Mouse (Mus musculus): ENCODE measurements at regions not wholly inside any gene's neighbourhood (a gene's known extent, or its start where the extent isn't known, plus 50 kb on each side); places are given as distances from the start of the nearest gene placed in this dataset.

DNA sequence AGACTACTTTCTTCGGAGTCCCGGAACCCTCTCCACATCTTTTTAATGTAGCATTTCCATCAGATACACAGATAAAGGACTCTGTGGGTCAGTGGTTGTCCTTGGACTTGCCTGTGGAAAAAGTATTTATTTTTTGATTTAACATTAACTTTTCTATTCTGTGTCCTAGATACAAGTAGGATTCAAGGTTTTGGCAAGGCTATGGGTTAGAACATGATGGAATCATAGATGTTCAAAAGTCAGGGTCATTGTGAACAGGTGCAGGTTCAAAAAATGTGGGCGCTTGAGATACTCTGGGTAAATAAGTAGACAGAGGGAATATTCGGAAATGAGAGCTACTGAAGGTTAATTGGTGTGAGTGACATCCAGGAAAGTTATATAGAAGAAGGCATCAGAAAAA lies 347.7 kb downstream of the Cypt12 start:
- ATAC-seq = no peak
- Histone ChIP-seq H3K4me1 (replicated peaks; ENCODE audit: control insufficient read depth, insufficient read depth, low read length) (no peaks in the 10 kb centered on the region), H3K4me2 (ENCODE audit: low read length) (no peak overlapping the region), H3K27ac (ENCODE audit: low read length) (no peak overlapping the region), H3K36me3 (ENCODE audit: control insufficient read depth, insufficient read depth) (no peaks in the 10 kb centered on the region), H3K4me3 (replicated peaks; ENCODE audit: low read length) (no peak overlapping the region), H3K9ac (replicated peaks; ENCODE audit: low read depth, low read length) (no peak overlapping the region), H3K27me3 (replicated peaks; ENCODE audit: control insufficient read depth, insufficient read depth, low read length) (no peaks in the 10 kb centered on the region), H3K9me3 (ENCODE audit: control insufficient read depth, low read length) (no peaks in the 10 kb centered on the region)
- WGBS = 93% methylated on average over 4 of the region's 4 CpGs

DNA sequence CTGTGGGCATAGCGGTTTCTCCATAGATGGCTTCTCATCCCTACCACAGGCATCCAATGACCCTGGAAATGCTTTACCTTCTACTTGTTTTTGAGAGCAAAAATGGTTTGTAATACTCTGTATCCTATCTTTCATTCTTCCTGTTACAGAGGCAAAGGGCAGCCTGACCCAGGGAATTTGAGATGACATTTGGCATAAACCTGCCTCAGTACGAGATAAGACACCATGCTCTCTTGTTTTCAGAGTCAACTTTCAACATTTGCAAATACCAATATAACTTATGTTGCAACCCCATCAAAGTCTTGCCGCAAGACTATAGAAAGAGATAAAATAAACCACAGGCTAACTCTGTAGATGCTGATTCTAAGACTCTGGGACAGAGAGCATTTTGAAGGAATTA lies 350.5 kb downstream of the Cypt12 start:
- Histone ChIP-seq H3K4me1 (replicated peaks; ENCODE audit: control insufficient read depth, insufficient read depth, low read length) (no peaks in the 10 kb centered on the region), H3K9ac (replicated peaks; ENCODE audit: low read depth, low read length) (no peak overlapping the region), H3K27ac (ENCODE audit: low read length) (no peak overlapping the region), H3K27me3 (replicated peaks; ENCODE audit: control insufficient read depth, insufficient read depth, low read length) (no peaks in the 10 kb centered on the region), H3K4me3 (replicated peaks; ENCODE audit: low read length) (no peak overlapping the region), H3K4me2 (ENCODE audit: low read length) (no peak overlapping the region), H3K9me3 (ENCODE audit: control insufficient read depth, low read length) (no peaks in the 10 kb centered on the region), H3K36me3 (ENCODE audit: control insufficient read depth, insufficient read depth) (no peaks in the 10 kb centered on the region)
- WGBS = 94% methylated on average over 3 of the region's 3 CpGs
- ATAC-seq = no peak

DNA sequence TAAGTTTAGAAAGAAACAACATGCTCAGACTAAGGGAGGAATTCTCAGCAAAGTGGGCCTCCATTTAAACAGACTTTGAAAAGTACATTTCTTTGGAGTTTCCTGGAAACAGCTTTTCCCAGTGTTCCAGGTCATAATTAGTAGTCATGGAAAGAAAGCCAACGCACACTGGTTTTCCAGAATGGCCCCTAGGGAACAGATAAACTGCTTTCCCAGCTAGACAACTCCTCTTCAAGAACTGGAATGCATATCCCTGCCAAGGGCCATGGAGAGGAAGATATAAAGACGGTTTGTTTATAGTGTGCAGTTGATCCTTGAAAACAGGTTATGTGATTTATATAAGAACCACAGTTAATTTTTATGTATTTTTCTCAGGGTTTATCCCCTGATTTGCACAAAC lies 351.3 kb downstream of the Cypt12 start:
- WGBS = 58% methylated on average over 2 of the region's 2 CpGs
- no peaks in the 10 kb centered on the region for H3K27me3 ChIP-seq (replicated peaks; ENCODE audit: control insufficient read depth, insufficient read depth, low read length)
- no peak overlapping the region for H3K27ac ChIP-seq (ENCODE audit: low read length)
- H3K36me3 ChIP-seq (ENCODE audit: control insufficient read depth, insufficient read depth) = no peaks in the 10 kb centered on the region
- no peaks in the 10 kb centered on the region for H3K9me3 ChIP-seq (ENCODE audit: control insufficient read depth, low read length)
- H3K4me3 ChIP-seq (replicated peaks; ENCODE audit: low read length) = no peak overlapping the region
- no peak overlapping the region for H3K4me2 ChIP-seq (ENCODE audit: low read length)
- H3K9ac ChIP-seq (replicated peaks; ENCODE audit: low read depth, low read length) = no peak overlapping the region
- H3K4me1 ChIP-seq (replicated peaks; ENCODE audit: control insufficient read depth, insufficient read depth, low read length) = no peaks in the 10 kb centered on the region
- ATAC-seq = no peak

DNA sequence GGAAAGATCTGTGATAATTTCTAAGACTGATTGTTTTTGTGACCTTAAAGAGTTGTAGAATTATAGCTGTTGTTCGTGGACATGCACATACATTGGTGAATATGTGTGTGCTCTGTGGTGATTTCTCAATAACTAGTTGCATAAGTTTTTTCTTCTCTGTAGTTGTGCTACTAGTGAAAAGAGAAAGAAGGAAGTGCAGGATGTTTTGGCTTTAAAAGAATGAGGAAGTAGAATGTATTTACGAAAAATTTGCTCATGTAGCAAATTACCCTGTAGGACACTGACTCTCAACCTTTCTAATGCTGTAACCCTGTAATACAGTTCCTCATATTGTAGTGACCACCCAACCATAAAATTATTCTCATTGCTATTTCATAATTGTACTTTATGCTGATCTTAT lies 371.2 kb downstream of the Cypt12 start:
- no peaks in the 10 kb centered on the region for H3K9me3 ChIP-seq (ENCODE audit: control insufficient read depth, low read length)
- ATAC-seq = no peak
- H3K27ac ChIP-seq (ENCODE audit: low read length) = no peak overlapping the region
- no peak overlapping the region for H3K4me3 ChIP-seq (replicated peaks; ENCODE audit: low read length)
- H3K9ac ChIP-seq (replicated peaks; ENCODE audit: low read depth, low read length) = no peak overlapping the region
- H3K4me1 ChIP-seq (replicated peaks; ENCODE audit: control insufficient read depth, insufficient read depth, low read length) = no peaks in the 10 kb centered on the region
- no peaks in the 10 kb centered on the region for H3K27me3 ChIP-seq (replicated peaks; ENCODE audit: control insufficient read depth, insufficient read depth, low read length)
- WGBS = 89% methylated on average over 2 of the region's 2 CpGs
- H3K36me3 ChIP-seq (ENCODE audit: control insufficient read depth, insufficient read depth) = no peaks in the 10 kb centered on the region
- H3K4me2 ChIP-seq (ENCODE audit: low read length) = no peak overlapping the region

DNA sequence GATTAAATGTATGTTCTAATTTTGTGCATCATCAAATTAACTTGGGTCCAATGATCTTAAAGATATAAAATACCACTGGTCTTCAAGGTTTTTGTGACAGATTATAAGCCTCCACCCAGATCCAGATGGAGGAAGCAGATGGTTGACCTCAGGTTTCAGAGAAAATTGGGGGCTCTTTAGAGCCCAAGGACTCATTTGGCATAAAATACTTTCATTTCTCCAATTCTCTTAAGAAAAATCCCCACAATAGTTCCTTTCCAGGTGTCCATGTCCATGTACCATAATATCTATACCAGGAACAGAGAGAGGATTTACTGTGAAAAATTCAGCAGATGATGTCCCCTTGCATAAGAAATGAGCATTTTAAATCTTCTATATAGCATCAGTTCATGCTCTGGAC lies 385.0 kb downstream of the Cypt12 start:
- Histone ChIP-seq H3K4me3 (replicated peaks; ENCODE audit: low read length) (no peak overlapping the region), H3K36me3 (ENCODE audit: control insufficient read depth, insufficient read depth) (no peaks in the 10 kb centered on the region), H3K27me3 (replicated peaks; ENCODE audit: control insufficient read depth, insufficient read depth, low read length) (no peaks in the 10 kb centered on the region), H3K9ac (replicated peaks; ENCODE audit: low read depth, low read length) (no peak overlapping the region), H3K4me2 (ENCODE audit: low read length) (no peak overlapping the region), H3K9me3 (ENCODE audit: control insufficient read depth, low read length) (no peaks in the 10 kb centered on the region), H3K27ac (ENCODE audit: low read length) (no peak overlapping the region), H3K4me1 (replicated peaks; ENCODE audit: control insufficient read depth, insufficient read depth, low read length) (no peaks in the 10 kb centered on the region)
- no peak for ATAC-seq

DNA sequence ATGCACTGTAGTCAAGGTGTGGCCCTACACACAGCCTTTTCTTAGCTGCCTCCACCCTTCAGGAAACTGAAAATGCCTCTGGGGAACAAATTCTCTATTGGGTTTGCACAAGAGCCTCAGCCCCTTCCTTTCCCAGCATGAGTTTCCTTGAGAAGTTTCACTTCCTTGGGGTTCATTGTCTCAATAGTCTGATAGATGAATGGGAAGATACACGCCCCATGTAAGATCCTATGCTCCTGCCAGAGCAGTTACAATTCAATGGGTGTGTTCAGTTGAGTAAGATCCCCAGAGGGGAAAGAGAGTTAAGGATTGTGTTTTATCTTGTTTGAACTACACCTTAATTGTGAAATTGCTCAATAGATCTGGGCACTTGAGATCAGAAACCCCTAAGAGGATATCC lies 391.0 kb downstream of the Cypt12 start:
- Histone ChIP-seq H3K27me3 (replicated peaks; ENCODE audit: control insufficient read depth, insufficient read depth, low read length) (no peaks in the 10 kb centered on the region), H3K4me3 (replicated peaks; ENCODE audit: low read length) (no peak overlapping the region), H3K36me3 (ENCODE audit: control insufficient read depth, insufficient read depth) (no peaks in the 10 kb centered on the region), H3K9me3 (ENCODE audit: control insufficient read depth, low read length) (no peaks in the 10 kb centered on the region), H3K4me1 (replicated peaks; ENCODE audit: control insufficient read depth, insufficient read depth, low read length) (no peaks in the 10 kb centered on the region), H3K4me2 (ENCODE audit: low read length) (no peak overlapping the region), H3K9ac (replicated peaks; ENCODE audit: low read depth, low read length) (no peak overlapping the region), H3K27ac (ENCODE audit: low read length) (no peak overlapping the region)
- 47% methylated on average over 1 of the region's 1 CpGs for whole genome bisulfite sequencing
- ATAC-seq = no peak

DNA sequence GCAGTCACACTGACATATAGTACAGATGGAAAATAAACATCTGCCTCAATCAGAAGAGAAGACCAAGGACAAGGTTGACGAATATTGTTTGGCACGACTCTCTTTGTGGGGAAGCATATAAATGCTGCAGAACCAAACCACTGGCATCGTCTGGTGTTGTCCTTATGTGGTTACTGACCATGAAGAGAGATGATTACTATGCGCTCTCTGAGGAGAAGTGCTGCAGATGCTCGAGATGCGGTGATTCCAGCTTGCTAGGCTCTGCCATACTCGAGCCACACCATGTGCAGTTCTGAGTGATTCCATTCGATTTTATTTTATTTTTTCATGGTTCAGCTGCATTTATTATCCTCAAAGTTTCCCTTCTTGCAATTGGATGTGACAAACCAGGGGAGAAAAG lies 393.5 kb downstream of the Cypt12 start:
- no peak overlapping the region for H3K4me2 ChIP-seq (ENCODE audit: low read length)
- 87% methylated on average over 8 of the region's 8 CpGs for WGBS
- H3K36me3 ChIP-seq (ENCODE audit: control insufficient read depth, insufficient read depth) = no peaks in the 10 kb centered on the region
- no peak overlapping the region for H3K9ac ChIP-seq (replicated peaks; ENCODE audit: low read depth, low read length)
- no peaks in the 10 kb centered on the region for H3K4me1 ChIP-seq (replicated peaks; ENCODE audit: control insufficient read depth, insufficient read depth, low read length)
- no peaks in the 10 kb centered on the region for H3K9me3 ChIP-seq (ENCODE audit: control insufficient read depth, low read length)
- no peak for ATAC-seq
- H3K4me3 ChIP-seq (replicated peaks; ENCODE audit: low read length) = no peak overlapping the region
- H3K27ac ChIP-seq (ENCODE audit: low read length) = no peak overlapping the region
- H3K27me3 ChIP-seq (replicated peaks; ENCODE audit: control insufficient read depth, insufficient read depth, low read length) = no peaks in the 10 kb centered on the region

DNA sequence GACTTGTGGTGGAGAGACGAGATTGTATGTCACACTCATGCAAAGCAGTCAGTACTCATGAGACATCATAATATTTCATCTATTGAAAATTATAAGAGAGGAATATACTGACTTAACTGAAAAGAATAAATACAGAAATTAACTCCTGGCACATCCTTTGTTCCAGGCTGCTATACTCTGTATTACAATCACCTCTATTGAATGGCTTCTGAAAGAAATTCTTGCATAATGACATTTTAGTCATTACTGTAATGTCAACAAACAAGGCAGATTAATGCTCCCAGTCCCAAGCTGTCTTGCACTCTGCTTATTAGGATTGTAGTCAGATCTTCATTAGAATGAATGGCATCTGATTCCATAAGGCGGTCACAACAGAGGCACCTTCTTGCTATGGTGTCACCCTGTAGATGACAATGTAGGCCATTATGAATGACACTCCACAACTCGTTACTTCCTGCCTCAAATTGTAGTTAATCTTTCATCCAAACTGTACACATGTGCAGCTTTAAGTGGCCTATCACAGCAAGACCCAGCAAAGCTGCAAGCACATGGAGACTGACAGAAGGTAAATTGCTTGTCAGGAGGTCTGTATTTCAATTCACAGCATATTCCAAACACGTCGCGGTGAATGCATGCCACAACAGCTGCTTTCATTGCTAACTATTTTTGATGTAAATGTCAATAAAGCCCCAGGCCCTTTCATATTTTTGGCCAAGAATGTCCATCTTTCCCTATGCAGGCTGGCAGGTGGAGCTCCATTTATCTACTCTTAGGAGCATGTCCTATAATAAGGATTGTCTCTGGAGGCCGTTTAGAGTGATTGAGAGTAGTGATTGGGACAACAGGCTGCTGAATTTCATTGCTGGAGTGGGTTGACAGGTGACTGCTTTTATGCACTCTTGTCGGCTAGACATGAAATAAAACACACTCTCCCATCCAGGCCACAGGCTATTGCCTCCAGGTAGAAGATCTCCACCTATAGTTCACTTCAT lies 430.1 kb downstream of the Cypt12 start:
- Histone ChIP-seq H3K27ac (ENCODE audit: low read length) (no peak overlapping the region), H3K9ac (replicated peaks; ENCODE audit: low read depth, low read length) (no peak overlapping the region), H3K36me3 (ENCODE audit: control insufficient read depth, insufficient read depth) (no peaks in the 10 kb centered on the region), H3K4me2 (ENCODE audit: low read length) (no peak overlapping the region), H3K4me3 (replicated peaks; ENCODE audit: low read length) (no peak overlapping the region), H3K27me3 (replicated peaks; ENCODE audit: control insufficient read depth, insufficient read depth, low read length) (no peaks in the 10 kb centered on the region), H3K9me3 (ENCODE audit: control insufficient read depth, low read length) (no peaks in the 10 kb centered on the region), H3K4me1 (replicated peaks; ENCODE audit: control insufficient read depth, insufficient read depth, low read length) (no peaks in the 10 kb centered on the region)
- WGBS = 44% methylated on average over 8 of the region's 8 CpGs
- ATAC-seq = peak; percentile 49

DNA sequence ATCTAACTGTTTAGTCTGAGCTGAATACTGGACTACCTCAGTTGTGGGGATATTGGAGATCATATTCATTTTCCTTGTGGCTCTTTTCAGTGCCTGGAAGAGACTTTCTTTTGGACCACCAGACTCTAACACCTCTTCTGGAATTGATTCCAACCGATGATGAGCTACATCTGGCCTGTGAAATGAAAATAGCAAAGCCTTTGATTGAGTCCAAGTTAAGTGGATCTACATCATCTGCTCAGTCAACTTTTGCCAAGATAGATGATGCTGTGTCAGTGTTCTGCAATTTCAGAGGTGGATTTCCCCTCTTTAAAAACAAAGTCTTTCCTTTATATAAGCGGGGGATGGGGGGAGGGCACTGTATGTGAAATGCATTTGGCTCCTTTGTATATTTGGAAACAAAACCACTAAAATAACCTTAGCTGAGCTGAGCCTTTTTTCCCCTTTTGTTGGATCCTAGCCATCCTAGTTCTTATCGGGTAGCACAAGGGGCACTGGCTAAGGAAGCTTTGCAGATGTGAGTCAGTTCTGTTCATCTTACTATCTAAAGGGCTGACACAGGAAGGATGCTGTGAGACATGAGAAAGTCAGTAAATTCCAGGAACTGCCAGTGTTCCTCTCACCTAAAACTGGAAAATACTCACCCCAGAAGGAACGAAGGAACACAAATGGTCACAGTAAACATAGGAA lies 473.8 kb downstream of the Cypt12 start:
- no peak overlapping the region for H3K4me2 ChIP-seq (ENCODE audit: low read length)
- H3K4me1 ChIP-seq (replicated peaks; ENCODE audit: control insufficient read depth, insufficient read depth, low read length) = no peaks in the 10 kb centered on the region
- no peaks in the 10 kb centered on the region for H3K27me3 ChIP-seq (replicated peaks; ENCODE audit: control insufficient read depth, insufficient read depth, low read length)
- no peaks in the 10 kb centered on the region for H3K9me3 ChIP-seq (ENCODE audit: control insufficient read depth, low read length)
- H3K27ac ChIP-seq (ENCODE audit: low read length) = no peak overlapping the region
- H3K4me3 ChIP-seq (replicated peaks; ENCODE audit: low read length) = no peak overlapping the region
- 56% methylated on average over 4 of the region's 4 CpGs for WGBS
- H3K9ac ChIP-seq (replicated peaks; ENCODE audit: low read depth, low read length) = no peak overlapping the region
- ATAC-seq = peak; percentile 64
- H3K36me3 ChIP-seq (ENCODE audit: control insufficient read depth, insufficient read depth) = no peaks in the 10 kb centered on the region

Data from forebrain, embryonic 16.5 days (tissue).